In the genomic region with DNA sequence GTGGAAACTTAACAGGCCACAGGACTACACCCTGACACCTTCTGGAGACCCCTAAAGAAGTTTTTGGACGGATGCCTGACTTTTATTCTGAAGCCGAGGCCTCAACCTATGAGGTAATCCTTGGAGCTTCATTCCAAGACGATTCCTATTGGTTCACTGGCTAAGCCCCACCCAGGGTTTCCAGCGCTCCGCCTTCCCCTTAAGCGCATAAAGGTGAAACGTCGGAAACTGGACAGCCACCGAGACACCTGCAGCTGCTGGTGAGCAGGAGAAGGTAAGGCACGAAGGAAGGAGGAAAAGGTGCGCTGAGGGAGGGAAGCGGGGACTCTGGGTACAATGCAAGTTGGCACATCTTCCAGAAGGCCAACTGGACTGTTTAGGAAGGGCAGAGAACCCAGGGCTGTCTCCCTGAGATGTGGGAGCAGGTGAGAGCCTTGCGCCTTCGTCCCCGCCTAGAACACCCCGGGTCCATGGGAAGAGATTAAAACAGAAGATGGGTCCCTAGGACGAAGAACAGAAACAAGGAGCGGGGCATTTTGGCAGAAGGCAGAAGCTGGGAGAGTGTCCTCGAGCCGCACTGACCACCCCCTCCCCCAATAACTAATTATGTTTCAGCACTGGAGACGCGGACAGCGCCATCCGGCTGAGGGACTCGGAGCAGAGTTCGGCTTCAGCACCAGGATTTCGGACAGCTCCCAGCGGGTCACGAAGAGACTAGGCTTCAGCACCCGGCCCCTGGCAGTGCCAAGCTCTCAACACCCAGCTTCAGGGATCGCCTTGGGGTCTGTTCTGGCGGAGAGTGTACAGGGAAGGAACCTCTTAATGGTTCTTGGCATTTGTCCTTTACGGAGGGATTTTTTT, we compare ENCODE assay signal across 9 mouse cellular contexts. TPM values are rescaled to one million over a fixed set of nuclear protein-coding genes. Genes with fewer than 3 reads are reported as not detected.
DNase-seq lines count a peak whose midpoint lies in the region; ATAC-seq lines count a peak whose summit lies in the region.
"Had no signal": no experiment of that assay in that cellular context is flagged by ENCODE, and none has a peak within 500 bp of the region (broad histone marks: within the 10 kb centered on the region; RNA-seq: fewer than 3 reads in every experiment).

No protein-coding gene starts in this region.

- H3K27ac ChIP-seq in forebrain, embryonic 13.5 days: no peak overlapping the region
- no peak overlapping the region for H3K27ac ChIP-seq in hindbrain, embryonic 10.5 days
- H3K27ac ChIP-seq: heart, embryonic 13.5 days had no signal

- H3K9me3 ChIP-seq in forebrain, embryonic 13.5 days (replicated peaks): no peaks in the 10 kb centered on the region
- no peaks in the 10 kb centered on the region for H3K9me3 ChIP-seq in hindbrain, embryonic 10.5 days
- H3K9me3 ChIP-seq: heart, embryonic 13.5 days had no signal

- WGBS in forebrain, embryonic 13.5 days: under 1% methylated on average over 33 of the region's 33 CpGs
- WGBS in hindbrain, embryonic 10.5 days: 1% methylated on average over 33 of the region's 33 CpGs

- H3K9ac ChIP-seq in forebrain, embryonic 13.5 days: peak overlapping the region; percentile 58
- H3K9ac ChIP-seq: heart, embryonic 13.5 days had no signal

- no peaks in the 10 kb centered on the region for H3K36me3 ChIP-seq in forebrain, embryonic 13.5 days (ENCODE audit: poor library complexity, severe bottlenecking)
- no peaks in the 10 kb centered on the region for H3K36me3 ChIP-seq in hindbrain, embryonic 10.5 days
- H3K36me3 ChIP-seq: heart, embryonic 13.5 days had no signal

- H3K4me1 ChIP-seq in forebrain, embryonic 13.5 days: 0 out of 2 replicates have a peak, but pooled peaks cover 4% of the 10 kb centered on the region
- peaks cover 14% of the 10 kb centered on the region for H3K4me1 ChIP-seq in hindbrain, embryonic 10.5 days (replicated peaks)
- H3K4me1 ChIP-seq: heart, embryonic 13.5 days had no signal

- peak; percentile 80 for ATAC-seq in forebrain, embryonic 13.5 days

- H3K4me2 ChIP-seq in forebrain, embryonic 13.5 days: peak overlapping the region; percentile 57
- H3K4me2 ChIP-seq: heart, embryonic 13.5 days had no signal

- DNase-seq in ES-CJ7 (ENCODE audit: low read depth, low spot score): peak; percentile 92
- DNase-seq in c-Kit-positive CD71-negative TER-119-negative erythroid progenitor cells, embryonic 14.5 days (ENCODE audit: low read depth): peak; percentile 93
- peak; percentile 89 for DNase-seq in hindbrain, embryonic 10.5 days (ENCODE audit: low spot score)
- peak; percentile 50 for DNase-seq in layer of hippocampus, adult 9-10 months (ENCODE audit: low spot score)
- peak; percentile 97 for DNase-seq in lung, postnatal 14 days
- peak; percentile 75 for DNase-seq in retina, adult 2 months (ENCODE audit: low read depth, low spot score)
- peak; percentile 89 for DNase-seq in thymus, postnatal 25 days

- peak overlapping the region; percentile 45 for H3K4me3 ChIP-seq in forebrain, embryonic 13.5 days
- peak overlapping the region; percentile 41 for H3K4me3 ChIP-seq in hindbrain, embryonic 10.5 days
- H3K4me3 ChIP-seq: heart, embryonic 13.5 days had no signal

- H3K27me3 ChIP-seq in forebrain, embryonic 13.5 days: peaks cover 24% of the 10 kb centered on the region
- H3K27me3 ChIP-seq in hindbrain, embryonic 10.5 days (ENCODE audit: insufficient read depth, poor library complexity, severe bottlenecking): peaks cover 20% of the 10 kb centered on the region

RNA-seq across cellular contexts. Expression of a gene that starts 14.8 kb away (rescaled TPM):
- polyA plus RNA-seq in forebrain, embryonic 13.5 days (2015; fragmentation: Nextera tagmentation; extraction: Ambion mirVana): 16.5 and 19.3 TPM in 2 replicates
- 13.3 and 15.5 TPM in 2 replicates for polyA plus RNA-seq in hindbrain, embryonic 10.5 days (2016; fragmentation: Nextera tagmentation; extraction: Ambion mirVana)

RNA-seq across cellular contexts. Expression of a gene that starts 23.1 kb away (rescaled TPM):
- polyA plus RNA-seq in forebrain, embryonic 13.5 days (2015; fragmentation: Nextera tagmentation; extraction: Ambion mirVana): 32.5 and 33.0 TPM in 2 replicates
- polyA plus RNA-seq in hindbrain, embryonic 10.5 days (2016; fragmentation: Nextera tagmentation; extraction: Ambion mirVana): 43.0 and 52.3 TPM in 2 replicates

RNA-seq across cellular contexts. Expression of a gene that starts 34.8 kb away (rescaled TPM):
- 1.4 and 1.6 TPM in 2 replicates for polyA plus RNA-seq in forebrain, embryonic 13.5 days (2015; fragmentation: Nextera tagmentation; extraction: Ambion mirVana)
- polyA plus RNA-seq in hindbrain, embryonic 10.5 days (2016; fragmentation: Nextera tagmentation; extraction: Ambion mirVana): 2.4 and 2.6 TPM in 2 replicates

RNA-seq across cellular contexts. Expression of a gene that starts 50.9 kb away (rescaled TPM):
- polyA plus RNA-seq in forebrain, embryonic 13.5 days (2015; fragmentation: Nextera tagmentation; extraction: Ambion mirVana): 18.3 and 21.8 TPM in 2 replicates
- 50.9 and 61.6 TPM in 2 replicates for polyA plus RNA-seq in hindbrain, embryonic 10.5 days (2016; fragmentation: Nextera tagmentation; extraction: Ambion mirVana)

RNA-seq across cellular contexts. Expression of a gene that starts 58.1 kb away (rescaled TPM):
- polyA plus RNA-seq in forebrain, embryonic 13.5 days (2015; fragmentation: Nextera tagmentation; extraction: Ambion mirVana): 56.8 and 64.5 TPM in 2 replicates
- 70.5 and 80.6 TPM in 2 replicates for polyA plus RNA-seq in hindbrain, embryonic 10.5 days (2016; fragmentation: Nextera tagmentation; extraction: Ambion mirVana)
